Mouse (Mus musculus) gastrocnemius, postnatal 14 days (tissue): ENCODE results near the gene Aurkb. TPM values are rescaled to one million over a fixed set of nuclear protein-coding genes. Genes with fewer than 3 reads are reported as not detected.
A peak's percentile ranks its signal among the peaks of the same experiment; 100 is the strongest.
"Not testable (repeated sequence)": the region's sequence is repeated elsewhere in the genome, so short reads cannot be mapped to it uniquely, and the experiment has no call there.

Experiments
- DNase-seq: peaks from one replicate; pipeline ENCODE4 v3.0.0; 2021; ENCODE audit warnings: mixed read lengths
- intact Hi-C: fragments of 180-260 bp; cut with DNase I; formaldehyde crosslinking; loops from one replicate; pipeline ENCODE4 v1.15.1; 2025; ENCODE audit warnings: low total_unique reads
- total RNA-seq, 2 experiments: library from RNA; stranded (reverse); gene quantifications; 2 replicates each; pipeline ENCODE4 v1.2.3; 2021

Aurkb gene
- total RNA-seq, 2 experiments from 2014 or later, result 4.2 to 4.4 TPM

- intact Hi-C loops, result no loop called here
- DNase-seq, result peak; percentile 85
Measured at GRCm38 (mm10) chr11:69092386-69092751, 46.9 kb downstream of the Aurkb start.

GRCm38 (mm10) chr11:69092871-69093270, 47.4 kb downstream of the Aurkb start:
- DNase-seq, result no peak
- intact Hi-C loops, result no loop called here

- intact Hi-C loops, result not testable (repeated sequence)
Measured at GRCm38 (mm10) chr11:69093856-69094255, 48.4 kb downstream of the Aurkb start.

GRCm38 (mm10) chr11:69094697-69095429, 49.4 kb downstream of the Aurkb start, which contains the start of gene Per1:
Gene Per1, plus strand, starts transcription at chr11:69095217.
- intact Hi-C loops, result no loop called here

More at GRCm38 (mm10) chr11:69093856-69094255, 48.4 kb downstream of the Aurkb start:
- not testable (repeated sequence) for DNase-seq

GRCm38 (mm10) chr11:69095511-69096231, 50.2 kb downstream of the Aurkb start:
- intact Hi-C loops, result no loop called here
- DNase-seq, result no peak

More at GRCm38 (mm10) chr11:69094697-69095429, 49.4 kb downstream of the Aurkb start, which contains the start of gene Per1:
- DNase-seq, result peak; percentile 98

GRCm38 (mm10) chr11:69096360-69096986, 51.0 kb downstream of the Aurkb start:
- no peak for DNase-seq
- intact Hi-C loops, result no loop called here

- peak; percentile 100 for DNase-seq
- intact Hi-C loops, result no loop called here
Measured at GRCm38 (mm10) chr11:69096987-69097900, 51.8 kb downstream of the Aurkb start.

- no peak for DNase-seq
- intact Hi-C loops, result no loop called here
Measured at GRCm38 (mm10) chr11:69098039-69098761, 52.8 kb downstream of the Aurkb start.

GRCm38 (mm10) chr11:69098762-69099091, 53.3 kb downstream of the Aurkb start:
- intact Hi-C loops, result no loop called here
- DNase-seq, result peak; percentile 96

GRCm38 (mm10) chr11:69099177-69099914, 53.9 kb downstream of the Aurkb start:
- DNase-seq, result peak; percentile 92
- intact Hi-C loops, result no loop called here

- intact Hi-C loops, result no loop called here
- peak; percentile 96 for DNase-seq
Measured at GRCm38 (mm10) chr11:69099915-69100345, 54.5 kb downstream of the Aurkb start.

GRCm38 (mm10) chr11:69100639-69101360, 55.4 kb downstream of the Aurkb start:
- no peak for DNase-seq
- intact Hi-C loops, result no loop called here

Other genes starting within 250 kb of the Aurkb start
- gene Ndel1, start 173.8 kb upstream of the Aurkb start, total RNA-seq, result 10 to 100 TPM; 54.3 to 61.1 TPM
- gene Rnf222, start 157.1 kb upstream of the Aurkb start, total RNA-seq, result not detected
- 100 to 1,000 TPM; 791 to 878 TPM for gene Rpl26, start 144.1 kb upstream of the Aurkb start, total RNA-seq
- gene Odf4, start 118.6 kb upstream of the Aurkb start, total RNA-seq, result not detected
- gene Arhgef15, start 88.2 kb upstream of the Aurkb start, total RNA-seq, result 10 to 100 TPM; 10.7 to 13.8 TPM
- gene Slc25a35, start 77.5 kb upstream of the Aurkb start, total RNA-seq, result 1 to 10 TPM; 4.3 to 5.7 TPM
- gene Rangrf, start 70.5 kb upstream of the Aurkb start, total RNA-seq, result 10 to 100 TPM; 54.2 to 57.7 TPM
- gene Pfas, start 37.2 kb upstream of the Aurkb start, total RNA-seq, result 1 to 10 TPM; 5.6 to 7.3 TPM
- gene Ctc1, start 29.7 kb upstream of the Aurkb start, total RNA-seq, result 1 to 10 TPM; 7.5 to 8.1 TPM
- 10 to 100 TPM; 13.5 to 14.3 TPM for gene Borcs6, start 14.1 kb downstream of the Aurkb start, total RNA-seq
- gene Tmem107, start 25.2 kb downstream of the Aurkb start, total RNA-seq, result 1 to 10 TPM; 2.9 to 4.7 TPM
- gene Vamp2, start 42.8 kb downstream of the Aurkb start, total RNA-seq, result 10 to 100 TPM; 37.9 to 39.7 TPM
- 10 to 100 TPM; 22.1 to 77.5 TPM for gene Per1, start 49.6 kb downstream of the Aurkb start, total RNA-seq
- gene Hes7, start 74.8 kb downstream of the Aurkb start, total RNA-seq, result under 1 TPM in 1 of 2 experiments, not detected in 1; 0.10 TPM
- under 1 TPM in 1 of 2 experiments, not detected in 1; 0.18 TPM for gene 9130213A22Rik, start 76.9 kb downstream of the Aurkb start, total RNA-seq
- gene Aloxe3, start 80.2 kb downstream of the Aurkb start, total RNA-seq, result not detected
- not detected for gene Alox12b, start 111.3 kb downstream of the Aurkb start, total RNA-seq
- not detected for gene Alox8, start 152.2 kb downstream of the Aurkb start, total RNA-seq
- not detected for gene Gucy2e, start 191.4 kb downstream of the Aurkb start, total RNA-seq